28 mouse cellular contexts compared by ENCODE assay signal in genomic region chr14:76476770-76477169, GRCm38 (mm10).
DNase-seq lines count a peak whose midpoint lies in the region; TF ChIP-seq lines count a peak whose summit lies in the region.
"Had no signal": no experiment of that assay in that cellular context is flagged by ENCODE, and none has a peak within 500 bp of the region (broad histone marks: within the 10 kb centered on the region; RNA-seq: fewer than 3 reads in every experiment).

No protein-coding gene starts in this region.

- H3K4me3 ChIP-seq in testis, adult 2 months (ENCODE audit: control insufficient read depth, low read depth, low read length): peak overlapping the region; percentile 92
- H3K4me3 ChIP-seq in MEL (ENCODE audit: control insufficient read depth in 1 of 2, insufficient read depth in 1 of 2, low read depth in 2 of 2, low read length in 2 of 2) (peak overlapping the region in 1 of 2 experiments; percentile 15; a peak in 1 of 4 replicates), myocyte (no peak overlapping the region)
- H3K4me3 ChIP-seq in embryonic fibroblast, embryonic 13.5 days (ENCODE audit: insufficient read depth, low read length): no peak overlapping the region
- H3K4me3 ChIP-seq: embryonic facial prominence, embryonic 12.5 days; embryonic facial prominence, embryonic 15.5 days; erythroblast, embryonic 14.5 days; forebrain, embryonic 12.5 days; forebrain, embryonic 15.5 days; heart, embryonic 12.5 days; heart, embryonic 15.5 days; hindbrain, embryonic 10.5 days; hindbrain, embryonic 13.5 days had no signal

- no peak overlapping the region for H3ac ChIP-seq in myocyte (ENCODE audit: control insufficient read depth, insufficient read length)

- H3K4me1 ChIP-seq in testis, adult 2 months (ENCODE audit: control insufficient read depth, insufficient read depth, low read length): peaks cover 21% of the 10 kb centered on the region
- peaks cover 5 to 10% of the 10 kb centered on the region in 2 experiments for H3K4me1 ChIP-seq in MEL (ENCODE audit: control insufficient read depth in 1 of 2, insufficient read depth in 2 of 2, low read length in 2 of 2)
- peaks cover 29% of the 10 kb centered on the region for H3K4me1 ChIP-seq in embryonic fibroblast, embryonic 13.5 days (ENCODE audit: control insufficient read depth, insufficient read depth, low read length)

- no peak for DNase-seq in testis, postnatal 14 days (ENCODE audit: low spot score)
- peak; percentile 33 for DNase-seq in MEL (ENCODE audit: low read depth, low spot score)
- no peak for DNase-seq in ovary, postnatal 36 days (ENCODE audit: low spot score)
- DNase-seq in embryo, embryonic 10.5 days (ENCODE audit: low spot score): no peak
- no peak for DNase-seq in cerebellum, postnatal 10 days
- DNase-seq: adrenal gland, adult 8-10 months; adrenal gland, postnatal 36 days; cerebellum, adult 18-20 months; cerebellum, adult 9-10 months; cerebellum, postnatal 25 days; embryo, embryonic 11 days; gastrocnemius, postnatal 25 days; heart, adult 18-20 months; heart, postnatal 10 days; heart, postnatal 36 days had no signal

- TF ChIP-seq POLR2A in testis, adult 2 months (IDR thresholded peaks at IDR 0.05; ENCODE audit: control insufficient read depth, low read depth, low read length): peak; percentile 80
- TF ChIP-seq POLR2A in MEL (IDR thresholded peaks at IDR 0.05; ENCODE audit: control insufficient read depth in 1 of 2, insufficient read depth in 1 of 2, low read depth in 1 of 2, low read length in 2 of 2, poor library complexity in 1 of 2) (no peak), myocyte (IDR thresholded peaks at IDR 0.05; ENCODE audit: insufficient read length, low read depth) (no peak)
- no peak for TF ChIP-seq POLR2A in embryonic fibroblast, embryonic 13.5 days (IDR thresholded peaks at IDR 0.05; ENCODE audit: low read depth, low read length)

- no peak for TF ChIP-seq CTCF in testis, adult 2 months (IDR thresholded peaks at IDR 0.05; ENCODE audit: control insufficient read depth, insufficient read depth, insufficient replicate concordance, low read depth, low read length)
- no peak for TF ChIP-seq CTCF in MEL (IDR thresholded peaks at IDR 0.05 in 2 of 3, conservative IDR thresholded peaks at IDR 0.05 in 1 of 3; ENCODE audit: control insufficient read depth in 1 of 3, insufficient read depth in 1 of 3, low read depth in 2 of 3, low read length in 3 of 3, poor library complexity in 1 of 3, severe bottlenecking in 1 of 3)
- TF ChIP-seq CTCF in embryonic fibroblast, embryonic 13.5 days (IDR thresholded peaks at IDR 0.05; ENCODE audit: borderline replicate concordance, insufficient read depth, low read length): no peak

- H3K4me2 ChIP-seq in myocyte (ENCODE audit: low read depth): peak overlapping the region; percentile 63
- H3K4me2 ChIP-seq: embryonic facial prominence, embryonic 12.5 days; embryonic facial prominence, embryonic 15.5 days; forebrain, embryonic 12.5 days; forebrain, embryonic 15.5 days; heart, embryonic 12.5 days; heart, embryonic 15.5 days; hindbrain, embryonic 13.5 days had no signal

- no peak for TF ChIP-seq EP300 in MEL (IDR thresholded peaks at IDR 0.05; ENCODE audit: low read depth in 1 of 2, low read length in 2 of 2)

- no peaks in the 10 kb centered on the region for H3K27me3 ChIP-seq in testis, adult 2 months (ENCODE audit: control insufficient read depth, insufficient read depth, low read length)
- H3K27me3 ChIP-seq in MEL (ENCODE audit: control insufficient read depth in 1 of 2, insufficient read depth in 2 of 2, low read length in 2 of 2) (no peaks in the 10 kb centered on the region), myocyte (ENCODE audit: control insufficient read depth, insufficient read depth, insufficient read length) (no peaks in the 10 kb centered on the region)
- H3K27me3 ChIP-seq: CH12.LX; embryonic facial prominence, embryonic 12.5 days; embryonic facial prominence, embryonic 15.5 days; forebrain, embryonic 12.5 days; forebrain, embryonic 15.5 days; heart, embryonic 12.5 days; heart, embryonic 15.5 days; hindbrain, embryonic 13.5 days had no signal

- peak overlapping the region; percentile 99 for H3K27ac ChIP-seq in testis, adult 2 months (ENCODE audit: control insufficient read depth, insufficient read depth, low read depth, low read length)
- H3K27ac ChIP-seq in MEL (ENCODE audit: control insufficient read depth, low read depth, low read length): no peak overlapping the region; the same call in 1 of the 2 replicates
- peak overlapping the region; percentile 22; the same call in 1 of the 2 replicates for H3K27ac ChIP-seq in embryonic fibroblast, embryonic 13.5 days (ENCODE audit: insufficient read depth, low read length)
- H3K27ac ChIP-seq: embryonic facial prominence, embryonic 12.5 days; embryonic facial prominence, embryonic 15.5 days; forebrain, embryonic 12.5 days; forebrain, embryonic 15.5 days; heart, embryonic 15.5 days; hindbrain, embryonic 10.5 days; hindbrain, embryonic 13.5 days had no signal

- no peaks in the 10 kb centered on the region for H3K9me3 ChIP-seq in MEL (replicated peaks; ENCODE audit: insufficient read depth, low read length)
- H3K9me3 ChIP-seq: embryonic facial prominence, embryonic 12.5 days; embryonic facial prominence, embryonic 15.5 days; forebrain, embryonic 12.5 days; forebrain, embryonic 15.5 days; heart, embryonic 12.5 days; heart, embryonic 15.5 days; hindbrain, embryonic 10.5 days; hindbrain, embryonic 13.5 days had no signal

- H3K79me2 ChIP-seq in MEL (ENCODE audit: control insufficient read depth, insufficient read depth, low read length, poor library complexity) (no peaks in the 10 kb centered on the region), myocyte (ENCODE audit: control insufficient read depth, insufficient read depth) (no peaks in the 10 kb centered on the region)

- no peak for TF ChIP-seq RAD21 in MEL (IDR thresholded peaks at IDR 0.05; ENCODE audit: low read depth, low read length)

- H3K9ac ChIP-seq in MEL (ENCODE audit: control insufficient read depth, low read depth, low read length, poor library complexity, severe bottlenecking): peak overlapping the region; percentile 28; the same call in 1 of the 2 replicates
- H3K9ac ChIP-seq: embryonic facial prominence, embryonic 12.5 days; embryonic facial prominence, embryonic 15.5 days; forebrain, embryonic 12.5 days; forebrain, embryonic 15.5 days; heart, embryonic 12.5 days; heart, embryonic 15.5 days; hindbrain, embryonic 13.5 days had no signal

- no peaks in the 10 kb centered on the region for H3K36me3 ChIP-seq in testis, adult 2 months (ENCODE audit: control insufficient read depth, insufficient read depth, low read length)
- H3K36me3 ChIP-seq in MEL (ENCODE audit: control insufficient read depth in 1 of 2, insufficient read depth in 2 of 2, low read length in 2 of 2) (peaks cover 0 to 19% of the 10 kb centered on the region in 2 experiments; a peak in 2 of 4 replicates), myocyte (ENCODE audit: control insufficient read depth, insufficient read depth) (peaks cover 4% of the 10 kb centered on the region)
- H3K36me3 ChIP-seq: embryonic facial prominence, embryonic 12.5 days; embryonic facial prominence, embryonic 15.5 days; forebrain, embryonic 12.5 days; forebrain, embryonic 15.5 days; heart, embryonic 12.5 days; heart, embryonic 15.5 days had no signal

TF ChIP-seq in MEL, 35 proteins besides CTCF, POLR2A, EP300 and RAD21 (continues in another document):
- no peak for TF ChIP-seq NELFE (IDR thresholded peaks at IDR 0.05; ENCODE audit: low read depth, low read length)
- no peak for TF ChIP-seq JUND (IDR thresholded peaks at IDR 0.05; ENCODE audit: low read depth, low read length)
- TF ChIP-seq ZC3H11A (IDR thresholded peaks at IDR 0.05; ENCODE audit: low read depth, low read length): no peak
- no peak for TF ChIP-seq HCFC1 (IDR thresholded peaks at IDR 0.05; ENCODE audit: low read depth, low read length)
- TF ChIP-seq ZNF384 (IDR thresholded peaks at IDR 0.05; ENCODE audit: low read depth, low read length): no peak
- TF ChIP-seq E2F4 (IDR thresholded peaks at IDR 0.05; ENCODE audit: borderline replicate concordance, low read depth, low read length): no peak
- TF ChIP-seq CHD1 (IDR thresholded peaks at IDR 0.05; ENCODE audit: low read depth, low read length): no peak
- TF ChIP-seq MYC (IDR thresholded peaks at IDR 0.05; ENCODE audit: low read depth, low read length): no peak
- TF ChIP-seq RCOR1 (IDR thresholded peaks at IDR 0.05; ENCODE audit: low read depth, low read length): no peak
- TF ChIP-seq GABPA (IDR thresholded peaks at IDR 0.05; ENCODE audit: low read depth, low read length): no peak
- TF ChIP-seq MAFK (IDR thresholded peaks at IDR 0.05; ENCODE audit: borderline replicate concordance, low read depth, low read length): no peak
- no peak for TF ChIP-seq ETS1 (IDR thresholded peaks at IDR 0.05; ENCODE audit: low read depth, low read length)
- no peak for TF ChIP-seq UBTF (IDR thresholded peaks at IDR 0.05; ENCODE audit: borderline replicate concordance, insufficient read depth, low read depth, low read length)
- TF ChIP-seq TAL1 (IDR thresholded peaks at IDR 0.05; ENCODE audit: low read length): no peak

TF ChIP-seq in myocyte, 11 proteins besides CTCF, POLR2A, EP300 and RAD21:
- TF ChIP-seq MYOD1 (IDR thresholded peaks at IDR 0.05; ENCODE audit: control insufficient read depth in 1 of 3, insufficient read length in 2 of 3, low read depth in 2 of 3) (no peak), REST (IDR thresholded peaks at IDR 0.05; ENCODE audit: insufficient read depth, insufficient read length) (no peak), TCF3 (IDR thresholded peaks at IDR 0.05; ENCODE audit: insufficient read length, low read depth) (no peak), CEBPB (IDR thresholded peaks at IDR 0.05; ENCODE audit: insufficient read depth, poor library complexity, severe bottlenecking) (no peak), POLR2AphosphoS2 (IDR thresholded peaks at IDR 0.05; ENCODE audit: insufficient read length, low read depth) (no peak), TCF12 (IDR thresholded peaks at IDR 0.05; ENCODE audit: insufficient read depth, poor library complexity, severe bottlenecking) (no peak), MAX (IDR thresholded peaks at IDR 0.05; ENCODE audit: low read depth) (no peak), SRF (IDR thresholded peaks at IDR 0.05; ENCODE audit: control insufficient read depth, insufficient read length, low read depth) (no peak), E2F4 (IDR thresholded peaks at IDR 0.05; ENCODE audit: insufficient read depth) (no peak), USF1 (IDR thresholded peaks at IDR 0.05; ENCODE audit: low read depth) (no peak), MYOG (IDR thresholded peaks at IDR 0.05; ENCODE audit: control insufficient read depth in 1 of 3, insufficient read depth in 1 of 3, insufficient read length in 2 of 3, low read depth in 2 of 3) (no peak)
